Mouse (Mus musculus): ENCODE data around the gene Slc45a3.

Gene Slc45a3

DNA sequence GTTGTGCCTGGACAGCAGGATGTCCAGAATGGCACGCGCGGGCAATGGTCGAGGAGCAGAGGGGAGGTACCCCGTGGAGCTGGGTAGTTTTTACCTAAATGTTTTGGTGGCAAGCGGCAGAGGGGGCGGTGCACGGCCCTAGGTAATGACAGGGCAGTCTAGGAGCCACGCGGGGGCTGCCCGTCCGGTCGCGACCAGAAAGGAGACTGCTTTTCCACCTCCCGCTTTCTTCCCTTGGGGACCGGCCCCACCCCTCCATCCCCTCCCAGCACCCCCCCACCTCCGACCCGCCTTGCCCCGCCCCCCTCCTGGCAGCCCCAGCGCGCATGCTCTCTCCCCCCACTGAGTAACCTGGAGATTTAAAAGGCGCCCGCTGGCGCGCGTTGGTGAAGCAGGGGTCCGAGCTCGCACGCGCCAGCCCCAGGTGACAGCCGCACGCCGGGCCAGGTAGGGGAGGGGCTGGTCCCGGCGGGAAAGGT lies at the start of gene Slc45a3:
Slc45a3 (plus strand) TSS at position 362 of the 479 bp plus-strand sequence.
- peak; percentile 80 for DNase-seq (ENCODE audit: low read depth, low spot score)

DNA sequence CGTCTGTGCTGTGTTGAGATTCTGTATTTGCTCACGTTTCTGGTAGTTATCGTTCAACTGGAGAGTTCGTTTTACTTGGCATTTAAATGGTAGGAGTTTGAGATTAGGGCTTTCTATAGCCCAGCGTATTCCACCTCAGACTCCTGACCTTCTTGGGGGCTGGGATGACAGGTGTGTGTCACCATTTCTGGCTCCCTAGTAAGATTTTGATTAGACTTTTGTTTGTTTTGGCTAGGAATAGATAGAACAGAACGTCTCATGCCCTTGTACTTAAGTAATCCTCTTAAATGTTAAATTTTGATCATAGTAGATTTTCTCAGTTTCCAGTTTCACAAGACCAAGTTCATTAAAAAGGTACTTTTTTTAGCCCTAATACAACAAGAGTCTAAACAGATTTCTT lies 45.1 kb upstream of the Slc45a3 start:
- DNase-seq (ENCODE audit: low read depth, low spot score), result no peak

DNA sequence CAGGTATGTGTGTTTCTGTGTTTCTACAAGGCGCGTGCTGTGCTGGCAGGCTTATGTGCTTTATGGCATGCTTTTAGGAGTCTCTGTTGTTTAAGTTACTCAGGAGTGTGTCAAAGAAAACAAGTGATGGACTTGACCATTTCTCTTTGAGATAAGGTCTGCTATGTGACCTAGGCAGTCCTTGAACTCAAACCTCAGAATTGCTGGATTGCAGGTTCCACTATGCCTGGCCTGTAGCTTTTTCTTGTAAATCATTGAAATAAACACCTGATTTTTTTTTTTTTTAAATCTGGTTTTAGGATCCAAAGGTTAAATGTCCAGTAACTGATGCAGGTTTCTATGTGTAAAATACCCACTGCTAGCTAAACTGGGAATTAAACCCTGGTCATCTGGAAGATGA lies 43.7 kb upstream of the Slc45a3 start:
- DNase-seq (ENCODE audit: low read depth, low spot score), result no peak

DNA sequence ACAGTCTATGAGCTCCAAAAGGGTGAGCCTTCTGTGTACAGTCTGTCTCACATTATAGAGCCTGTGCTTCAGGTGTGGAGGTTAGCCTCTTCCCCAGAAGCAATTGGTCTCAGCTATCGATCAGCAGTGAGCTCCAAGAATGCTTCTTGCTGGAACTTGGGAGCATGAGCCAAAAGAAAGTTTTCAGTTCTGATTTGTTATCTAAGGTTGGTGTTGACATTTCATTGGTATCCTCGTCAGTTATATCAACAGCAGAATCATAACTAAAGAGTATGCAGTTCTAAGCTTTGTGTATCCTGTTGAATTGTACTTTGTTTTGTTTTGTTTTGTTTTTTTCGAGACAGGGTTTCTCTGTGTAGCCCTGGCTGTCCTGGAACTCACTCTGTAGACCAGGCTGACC lies 40.7 kb upstream of the Slc45a3 start:
- no peak for DNase-seq (ENCODE audit: low read depth, low spot score)

DNA sequence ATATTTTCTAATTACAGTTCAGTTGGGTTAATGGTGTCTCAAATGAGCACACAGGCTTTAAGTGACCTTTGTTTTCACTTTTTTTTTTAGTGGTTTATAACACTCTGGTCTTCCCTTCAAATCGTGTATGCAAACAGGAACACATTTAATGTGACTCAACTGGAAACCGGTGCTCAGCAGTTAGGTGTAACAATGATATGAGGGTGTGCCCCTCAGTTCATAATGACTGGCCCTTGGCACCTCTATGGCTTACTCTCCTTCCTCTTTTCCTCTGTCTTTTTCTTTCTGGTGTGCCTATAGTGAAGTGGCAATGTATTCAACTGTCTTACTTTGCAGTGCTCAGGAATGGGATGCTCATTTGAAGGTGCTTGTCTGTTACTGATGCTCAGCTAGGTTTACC lies 29.3 kb upstream of the Slc45a3 start:
- no peak for DNase-seq (ENCODE audit: low read depth, low spot score)

DNA sequence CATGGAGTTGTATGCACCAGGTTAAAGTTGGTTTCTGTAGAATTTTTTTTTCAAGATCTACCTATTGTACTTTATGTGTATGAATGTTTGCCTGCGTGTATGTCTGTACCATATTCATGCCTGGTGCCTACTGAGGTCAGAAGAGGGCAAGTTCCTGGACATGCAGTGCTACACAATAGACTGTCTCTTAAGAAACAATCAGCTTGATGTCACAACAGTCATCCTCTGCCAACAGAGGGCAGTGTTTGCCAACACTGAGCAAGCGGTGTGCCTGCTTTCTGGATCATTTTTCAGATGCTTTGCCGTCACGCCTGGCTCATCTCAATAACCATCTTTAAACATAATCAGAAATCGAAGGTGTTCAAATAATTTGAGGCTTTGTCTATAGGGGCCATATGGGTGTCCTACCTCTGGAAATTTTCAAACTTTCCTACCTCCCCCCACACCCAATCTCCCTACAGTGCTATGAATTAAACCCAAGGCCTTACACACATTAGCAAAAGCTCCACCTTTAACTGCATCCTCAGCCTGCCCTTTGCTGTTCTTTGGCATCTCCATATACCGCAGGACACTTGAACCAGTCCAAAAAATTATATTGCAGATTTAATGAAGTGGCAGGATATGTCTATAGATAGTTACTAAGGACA lies 25.0 kb upstream of the Slc45a3 start:
- DNase-seq (ENCODE audit: low read depth, low spot score), result peak; percentile 85

DNA sequence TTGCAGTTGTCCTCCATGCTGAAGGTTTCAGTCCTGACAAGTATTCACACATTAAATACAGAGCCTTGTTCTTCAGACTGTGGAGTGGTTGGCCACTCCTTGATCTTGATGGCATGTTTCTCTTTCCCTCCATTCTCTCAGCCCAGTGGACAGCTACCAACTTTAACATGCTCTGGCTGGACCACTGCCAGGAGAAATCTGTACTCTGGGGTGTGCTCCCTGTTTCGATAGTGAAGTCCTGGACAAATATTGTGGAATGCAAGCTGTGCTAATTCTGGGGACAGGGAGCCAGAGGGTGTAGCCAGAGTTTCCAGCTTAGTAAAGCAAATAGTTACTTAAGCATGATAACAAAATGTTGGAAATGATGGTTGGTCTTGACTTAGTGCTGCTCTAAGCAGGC lies 24.0 kb upstream of the Slc45a3 start:
- DNase-seq (ENCODE audit: low read depth, low spot score), result no peak

DNA sequence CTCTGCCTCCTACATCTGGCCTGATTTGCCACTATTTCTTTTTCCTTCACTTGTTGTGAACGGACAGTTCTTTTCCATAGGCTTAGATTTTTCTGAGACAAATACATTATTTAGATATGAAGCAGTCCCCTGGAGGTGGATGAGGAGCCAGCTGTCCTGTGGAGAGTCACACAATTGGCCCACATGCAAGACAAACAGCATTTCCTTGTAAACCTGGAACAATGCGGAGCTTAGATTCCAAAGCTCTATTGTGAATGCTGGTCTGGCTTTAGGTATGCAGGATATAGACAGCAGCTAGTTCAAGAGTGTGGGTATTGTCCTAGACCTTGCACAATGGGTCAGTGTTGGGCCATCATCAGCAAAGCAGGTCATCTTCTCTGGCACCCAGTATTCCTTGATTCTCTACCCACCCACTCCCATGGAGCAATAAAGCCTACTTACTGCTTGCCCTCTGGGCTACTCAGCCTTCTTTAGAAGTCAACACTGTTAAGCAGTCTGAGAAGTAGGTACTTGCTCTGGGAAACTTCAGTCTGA lies 22.0 kb upstream of the Slc45a3 start:
- peak; percentile 48 for DNase-seq (ENCODE audit: low read depth, low spot score)

DNA sequence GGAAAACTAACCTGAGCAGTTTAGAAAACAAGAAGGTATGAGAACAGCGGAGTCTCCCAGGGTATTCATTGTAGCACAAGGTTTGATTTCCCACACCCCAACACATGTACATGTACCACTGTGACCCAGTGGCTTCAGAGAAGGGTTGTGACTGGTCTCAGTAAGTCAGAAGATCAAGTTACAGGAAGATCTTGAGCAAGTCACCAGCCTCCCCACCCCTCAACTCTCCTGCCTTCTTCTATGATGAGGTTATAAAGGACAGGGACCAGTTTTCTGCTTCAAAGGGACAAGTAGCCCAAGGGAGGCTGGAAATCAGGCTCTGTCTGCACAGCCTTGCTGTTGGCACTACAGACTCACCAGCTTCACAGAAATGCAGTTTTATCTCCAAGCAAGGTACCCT lies 21.3 kb upstream of the Slc45a3 start:
- no peak for DNase-seq (ENCODE audit: low read depth, low spot score)

DNA sequence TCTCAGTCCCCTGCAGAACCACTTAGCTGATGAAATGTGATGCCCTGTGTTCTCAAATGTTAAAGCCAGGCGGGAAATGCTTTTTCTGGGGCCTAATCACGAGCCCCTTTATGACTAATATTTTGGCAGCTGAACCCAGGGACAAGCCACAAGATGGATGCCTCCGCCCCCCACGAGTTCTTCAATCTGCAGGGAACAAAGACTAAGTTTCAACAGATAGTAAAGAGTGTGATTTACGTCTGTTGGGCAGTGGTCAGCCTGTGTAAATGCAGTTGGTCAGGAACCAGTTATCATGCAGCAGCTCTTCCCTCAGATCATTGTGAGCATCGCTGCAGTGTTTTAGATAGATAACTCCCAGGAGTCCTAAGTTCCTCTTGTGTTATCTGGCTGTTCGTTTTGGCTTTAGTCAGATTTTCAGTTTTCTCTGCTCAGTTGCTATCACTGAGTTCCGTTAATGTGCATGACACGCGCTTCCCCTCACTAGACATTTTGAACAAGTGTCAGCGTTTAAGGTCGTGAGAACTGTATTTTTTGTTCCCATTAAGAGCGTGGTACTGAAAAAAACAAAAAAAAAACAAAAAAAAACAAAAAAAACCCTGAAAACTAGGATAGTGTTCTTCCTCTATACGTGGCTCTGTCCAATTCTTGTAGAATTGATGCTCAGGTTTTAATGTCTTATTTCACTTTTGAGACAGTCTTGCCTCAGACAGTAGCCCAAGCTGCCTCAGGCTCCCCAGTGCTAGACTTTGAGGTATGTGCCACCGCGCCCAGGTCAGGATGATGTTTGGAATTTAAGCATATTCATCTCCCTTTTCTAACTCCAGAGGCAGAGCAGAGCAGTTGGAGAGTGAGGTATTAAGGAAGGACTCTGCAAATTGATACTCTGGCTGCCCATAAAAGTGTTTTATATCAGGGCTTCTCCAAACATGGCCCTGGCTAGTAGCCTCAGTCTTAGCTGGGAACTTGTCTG lies 19.9 kb upstream of the Slc45a3 start:
- peak; percentile 64 for DNase-seq (ENCODE audit: low read depth, low spot score)

DNA sequence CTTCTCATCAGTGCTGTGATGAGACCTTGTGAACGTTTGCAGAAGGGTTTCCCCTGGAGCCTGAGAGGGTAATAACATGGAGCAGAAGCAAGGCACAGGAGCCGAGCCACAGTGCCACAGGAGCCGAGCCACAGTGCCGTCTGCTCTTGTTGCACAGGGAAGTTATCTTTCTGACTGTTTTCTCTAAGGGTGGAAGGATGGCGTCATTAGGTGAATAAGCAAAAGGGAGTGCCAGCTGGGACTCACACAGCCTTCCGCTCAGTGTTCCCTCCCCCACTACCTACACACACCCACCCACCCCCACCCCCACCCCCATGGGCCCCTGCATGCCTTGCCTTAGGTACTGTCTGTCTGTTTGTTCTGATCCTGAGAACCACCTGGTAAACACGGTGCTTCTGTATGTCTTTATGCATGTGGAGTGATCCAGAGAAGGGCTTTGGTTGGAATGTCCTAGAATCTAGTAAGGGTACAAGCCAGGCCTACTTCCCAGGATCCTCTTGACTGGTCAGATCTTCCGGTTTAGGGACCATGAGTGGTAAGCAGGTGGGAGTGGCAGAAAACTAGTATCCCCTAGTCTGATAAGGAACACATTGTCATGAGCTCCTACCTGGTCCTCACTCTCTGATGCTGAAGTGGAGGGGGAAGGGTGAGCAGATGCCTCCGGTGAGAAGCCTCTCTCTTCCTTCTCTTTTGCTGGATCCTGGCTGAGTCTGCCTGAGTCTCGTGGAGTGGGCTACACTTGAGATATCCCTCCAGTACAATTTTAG lies 16.9 kb upstream of the Slc45a3 start:
- no peak for DNase-seq (ENCODE audit: low read depth, low spot score)

DNA sequence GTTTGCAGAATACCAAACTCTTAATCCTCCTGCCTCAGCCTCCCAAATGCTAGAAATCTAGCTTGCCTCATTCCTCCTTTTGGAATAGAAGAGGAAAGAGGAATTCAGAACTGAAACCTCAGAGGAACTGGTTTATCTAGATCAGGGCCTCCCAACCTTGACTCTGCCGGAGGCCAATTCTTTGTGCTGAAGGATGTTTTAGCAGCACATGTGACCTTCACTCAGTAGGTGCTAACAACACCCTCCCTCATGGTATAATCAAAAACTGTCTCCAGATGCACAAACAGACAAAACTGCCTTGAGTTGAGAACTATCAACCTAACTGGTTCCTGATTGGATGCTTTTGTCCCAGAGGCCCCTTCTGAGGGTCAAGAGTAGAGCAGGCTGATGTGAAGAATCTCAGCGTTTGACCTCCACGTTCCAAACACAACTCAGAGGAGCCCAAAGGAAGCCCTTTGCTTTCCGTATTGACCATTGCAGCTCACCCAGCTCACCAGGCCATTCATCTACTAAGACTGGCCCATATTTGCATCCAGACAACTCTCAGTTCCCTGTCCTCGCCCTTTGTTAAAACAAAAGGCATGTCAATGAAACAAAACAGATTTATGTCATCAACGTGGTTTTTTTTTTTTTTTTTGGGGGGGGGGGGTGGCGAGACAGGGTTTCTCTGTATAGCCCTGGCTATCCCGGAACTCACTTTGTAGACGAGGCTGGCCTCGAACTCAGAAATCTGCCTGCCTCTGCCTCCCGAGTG lies 16.1 kb upstream of the Slc45a3 start:
- DNase-seq (ENCODE audit: low read depth, low spot score), result no peak

DNA sequence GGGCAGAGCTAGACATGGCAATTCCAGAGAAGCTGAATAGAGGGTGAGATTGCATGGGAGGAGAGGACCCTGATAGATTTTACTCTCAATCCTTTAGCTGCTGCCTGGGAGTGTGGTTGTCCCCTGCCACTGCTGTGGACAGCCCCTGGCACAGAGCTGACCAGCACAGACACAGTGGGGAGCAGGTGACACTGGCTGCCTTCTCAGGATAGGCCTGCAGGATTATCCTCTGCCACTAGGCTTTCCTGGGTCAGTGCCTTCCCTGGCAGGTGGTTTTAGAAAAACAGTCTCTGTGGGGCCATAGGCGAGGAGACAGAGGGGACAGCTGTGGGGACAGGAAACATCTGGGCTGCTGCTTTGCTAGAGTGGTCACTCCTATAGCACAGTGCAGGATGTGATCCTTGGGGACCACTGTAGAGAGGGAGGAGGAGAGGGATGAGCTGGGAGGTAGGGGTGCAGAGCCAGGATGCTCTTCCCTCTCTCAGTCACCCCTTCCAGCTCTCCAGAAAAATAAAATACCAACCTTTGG lies 14.7 kb upstream of the Slc45a3 start:
- no peak for DNase-seq (ENCODE audit: low read depth, low spot score)

DNA sequence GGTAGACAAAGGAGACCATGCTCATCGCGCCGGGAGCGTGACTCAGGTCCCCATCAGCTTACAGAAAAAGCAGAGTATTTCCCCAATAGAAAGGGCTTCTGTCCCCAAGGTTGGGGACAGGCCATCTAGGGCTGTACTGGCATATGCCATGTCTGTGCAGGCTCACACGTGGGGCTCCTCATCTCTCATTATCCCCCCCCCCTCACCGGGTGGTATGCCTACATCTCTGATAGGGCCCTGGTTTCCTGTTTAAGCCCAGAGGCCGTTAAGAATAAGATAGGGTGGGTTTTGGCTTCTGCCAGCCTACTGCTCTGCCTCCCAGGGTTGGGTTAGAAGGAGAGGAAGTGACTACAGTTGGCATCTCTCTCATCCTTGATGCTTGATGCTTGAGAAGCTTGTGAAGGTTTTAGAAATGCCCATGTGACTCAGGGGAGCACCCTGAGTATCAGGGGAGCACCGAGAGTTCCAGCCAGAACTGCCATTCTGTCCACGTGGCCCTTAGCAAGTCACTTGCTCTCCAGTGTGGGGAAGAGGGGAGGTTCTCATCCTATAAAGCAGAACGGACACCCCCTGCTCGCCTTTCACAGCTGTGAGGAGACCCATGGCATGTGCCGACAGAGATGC lies 8.4 kb upstream of the Slc45a3 start:
- no peak for DNase-seq (ENCODE audit: low read depth, low spot score)

DNA sequence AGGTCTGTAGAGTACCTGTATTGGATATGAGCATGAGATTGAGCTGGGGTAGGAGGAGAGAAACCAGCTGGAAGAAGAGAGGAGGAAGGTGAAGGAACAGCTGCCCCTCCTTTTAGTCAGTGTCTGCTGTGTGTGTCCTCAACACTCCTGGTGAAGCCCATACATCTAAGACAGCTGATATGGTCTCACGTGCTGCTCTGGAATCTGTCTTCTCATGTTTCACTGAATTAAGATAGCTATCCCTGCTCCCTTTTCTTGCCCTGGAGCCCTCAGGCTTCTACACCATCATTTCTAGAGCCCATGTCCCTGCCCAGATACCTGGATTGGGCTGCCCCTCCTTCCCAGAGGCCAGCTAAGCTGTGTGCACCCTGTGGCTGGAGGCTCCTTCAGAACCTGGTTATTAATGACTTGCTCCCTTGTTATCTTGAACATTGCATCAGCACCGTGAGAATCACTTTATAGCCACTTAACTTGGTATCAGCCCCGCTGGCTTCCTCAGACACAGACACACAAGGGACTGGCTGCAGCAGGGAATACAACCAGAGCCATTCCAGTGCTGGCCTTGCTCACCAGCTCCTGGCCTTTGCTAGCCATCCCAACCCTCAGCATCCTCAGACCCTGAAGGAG lies 7.5 kb upstream of the Slc45a3 start:
- DNase-seq (ENCODE audit: low read depth, low spot score), result no peak

DNA sequence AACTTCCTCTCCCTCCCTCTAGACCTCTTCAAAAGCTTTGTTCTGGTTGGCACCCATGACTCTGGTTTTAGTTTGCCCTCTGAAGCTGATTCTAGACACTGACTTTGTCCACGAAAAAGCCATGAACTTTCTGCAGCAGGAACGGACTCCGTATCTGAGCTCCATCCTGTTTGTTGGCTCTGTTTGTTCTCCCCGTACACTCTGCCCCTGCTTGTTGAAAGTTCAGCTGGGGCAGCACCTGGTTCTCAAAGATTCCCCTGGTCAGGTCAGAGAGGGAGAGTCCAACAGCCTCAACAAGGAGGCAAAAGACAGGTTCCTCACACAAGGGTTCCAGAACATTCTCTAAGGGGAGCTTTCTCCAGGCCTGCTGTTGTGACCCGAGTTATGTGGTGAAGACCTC lies 5.4 kb upstream of the Slc45a3 start:
- DNase-seq (ENCODE audit: low read depth, low spot score), result no peak

DNA sequence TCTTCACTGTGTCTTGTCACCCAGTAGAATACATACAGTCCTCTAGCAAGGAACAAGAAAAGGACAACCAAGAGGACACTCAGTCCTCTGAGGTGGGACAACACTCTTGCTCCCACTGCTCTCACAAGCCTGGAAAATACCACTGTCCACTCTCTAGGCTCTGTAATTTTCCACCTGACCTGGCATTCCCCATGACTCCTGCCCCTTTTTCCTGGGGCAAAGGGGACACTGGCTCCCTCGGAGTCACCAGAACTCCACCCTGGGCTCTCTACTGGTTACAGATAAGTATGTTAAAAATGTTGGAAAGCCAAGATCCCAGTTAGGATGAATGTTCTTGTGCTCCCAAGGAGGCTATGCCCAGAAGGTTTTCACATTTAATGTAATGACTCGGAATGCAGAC lies 1.8 kb upstream of the Slc45a3 start:
- no peak for DNase-seq (ENCODE audit: low read depth, low spot score)

DNA sequence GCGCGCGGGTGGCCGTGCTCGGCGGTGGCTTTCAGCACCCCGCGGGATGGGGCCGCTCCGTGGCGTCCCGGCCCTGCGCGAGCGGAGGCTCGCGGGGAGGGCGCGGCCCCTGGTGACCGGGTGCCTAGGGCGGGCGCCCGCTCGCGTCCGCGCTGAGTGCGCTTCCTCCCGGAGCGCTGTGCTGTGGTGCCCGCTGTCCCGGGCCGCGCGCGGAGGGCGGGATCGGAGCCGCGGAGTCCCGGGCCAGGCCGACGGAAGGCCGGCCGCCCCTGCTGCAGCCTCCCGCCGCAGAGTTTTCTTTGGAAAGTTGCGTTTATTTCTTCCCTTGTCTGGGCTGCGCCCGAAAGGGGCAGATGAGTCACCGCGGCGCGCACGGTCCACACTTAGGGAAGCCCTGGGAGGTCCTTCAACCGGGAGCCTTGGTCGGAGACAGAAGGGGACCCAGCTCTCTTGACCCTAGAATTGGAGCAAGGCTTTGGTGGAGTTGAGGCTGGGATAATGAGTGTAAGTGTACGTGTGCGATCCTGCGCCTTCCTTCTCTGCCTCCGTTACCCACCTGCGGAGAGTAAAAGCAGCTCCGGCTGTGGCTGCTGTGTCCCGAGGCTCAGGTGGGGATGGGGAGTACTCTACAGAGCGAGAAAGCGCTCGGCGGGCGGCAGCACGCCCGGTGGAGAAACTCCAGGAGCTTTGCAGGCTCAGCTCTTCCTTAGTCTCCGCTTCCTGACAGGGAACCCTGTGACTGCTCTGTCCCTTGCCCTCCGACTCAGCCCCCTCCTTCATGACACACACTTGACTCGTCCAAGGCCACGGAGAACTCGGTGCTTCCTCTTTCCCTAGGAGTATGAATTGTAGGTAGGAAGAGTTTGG lies 551 bp downstream of the Slc45a3 start:
- peak; percentile 63 for DNase-seq (ENCODE audit: low read depth, low spot score)

DNA sequence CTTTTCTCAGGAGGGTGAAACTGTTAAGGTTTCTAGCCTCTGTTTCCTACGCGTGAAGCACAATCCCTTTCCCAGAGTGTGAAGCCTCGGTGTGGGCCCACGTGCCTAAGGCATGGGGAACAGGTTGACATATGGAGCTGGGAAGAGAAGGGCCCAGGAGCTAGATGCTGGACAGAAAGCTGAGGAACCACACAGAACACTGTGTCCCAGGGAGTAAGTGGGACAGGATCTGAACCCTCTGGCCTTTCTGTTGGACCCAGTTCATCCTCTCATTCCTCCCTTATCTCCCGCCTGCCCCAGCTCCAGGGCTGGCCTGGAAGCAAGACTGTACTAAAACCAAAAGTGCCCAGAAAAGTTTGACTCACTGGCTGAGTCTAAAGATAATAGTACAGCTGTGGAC lies 1.3 kb downstream of the Slc45a3 start:
- no peak for DNase-seq (ENCODE audit: low read depth, low spot score)

Data from ZHBTc4 (cell line).